Mouse (Mus musculus): ENCODE measurements around the gene Yars2. TPM values are rescaled to one million over a fixed set of nuclear protein-coding genes. Genes with fewer than 3 reads are reported as not detected.
A peak's percentile ranks its signal among the peaks of the same experiment; 100 is the strongest.
"Not testable (repeated sequence)": the region's sequence is repeated elsewhere in the genome, so short reads cannot be mapped to it uniquely, and the experiment has no call there.

Gene Yars2
- polyA plus RNA-seq, 1 experiment, result 23.6 TPM

- Histone ChIP-seq H3K4me1 (ENCODE audit: control insufficient read depth, insufficient read depth, low read length) (no peaks in the 10 kb centered on the region), H3K27ac (ENCODE audit: insufficient read depth, low read length) (no peak overlapping the region), H3K4me3 (ENCODE audit: insufficient read depth, low read length) (no peak overlapping the region)
- TF ChIP-seq CTCF (IDR thresholded peaks at IDR 0.05; ENCODE audit: extremely low read depth, insufficient read depth, low read length) (no peak), POLR2A (IDR thresholded peaks at IDR 0.05; ENCODE audit: extremely low read depth, insufficient read depth, low read length) (no peak)
These were observed 29.0 kb upstream of the Yars2 start for GRCm38 (mm10) chr16:16273752-16274151.

- TF ChIP-seq CTCF (IDR thresholded peaks at IDR 0.05; ENCODE audit: extremely low read depth, insufficient read depth, low read length) (no peak), POLR2A (IDR thresholded peaks at IDR 0.05; ENCODE audit: extremely low read depth, insufficient read depth, low read length) (no peak)
- Histone ChIP-seq H3K4me3 (ENCODE audit: insufficient read depth, low read length) (peak overlapping the region; percentile 39), H3K27ac (ENCODE audit: insufficient read depth, low read length) (no peak overlapping the region), H3K4me1 (ENCODE audit: control insufficient read depth, insufficient read depth, low read length) (peaks cover 5% of the 10 kb centered on the region; the same call in 1 of the 2 replicates)
These were observed 518 bp downstream of the Yars2 start for GRCm38 (mm10) chr16:16303138-16303827.

GRCm38 (mm10) chr16:16303888-16304287 is 1.1 kb downstream of the Yars2 start:
- Histone ChIP-seq H3K27ac (ENCODE audit: insufficient read depth, low read length) (no peak overlapping the region), H3K4me1 (ENCODE audit: control insufficient read depth, insufficient read depth, low read length) (peaks cover 5% of the 10 kb centered on the region; the same call in 1 of the 2 replicates), H3K4me3 (ENCODE audit: insufficient read depth, low read length) (peak overlapping the region; percentile 39; the same call in 1 of the 2 replicates)
- TF ChIP-seq CTCF (IDR thresholded peaks at IDR 0.05; ENCODE audit: extremely low read depth, insufficient read depth, low read length), result no peak
- TF ChIP-seq POLR2A (IDR thresholded peaks at IDR 0.05; ENCODE audit: extremely low read depth, insufficient read depth, low read length), result no peak

GRCm38 (mm10) chr16:16311319-16311718 is 8.6 kb downstream of the Yars2 start:
- no peak for TF ChIP-seq CTCF (IDR thresholded peaks at IDR 0.05; ENCODE audit: extremely low read depth, insufficient read depth, low read length)
- no peak for TF ChIP-seq POLR2A (IDR thresholded peaks at IDR 0.05; ENCODE audit: extremely low read depth, insufficient read depth, low read length)
- no peak overlapping the region for H3K4me3 ChIP-seq (ENCODE audit: insufficient read depth, low read length)
- no peaks in the 10 kb centered on the region for H3K4me1 ChIP-seq (ENCODE audit: control insufficient read depth, insufficient read depth, low read length)
- no peak overlapping the region for H3K27ac ChIP-seq (ENCODE audit: insufficient read depth, low read length)

- Histone ChIP-seq H3K4me1 (ENCODE audit: control insufficient read depth, insufficient read depth, low read length) (no peaks in the 10 kb centered on the region), H3K4me3 (ENCODE audit: insufficient read depth, low read length) (no peak overlapping the region), H3K27ac (ENCODE audit: insufficient read depth, low read length) (no peak overlapping the region)
- TF ChIP-seq POLR2A (IDR thresholded peaks at IDR 0.05; ENCODE audit: extremely low read depth, insufficient read depth, low read length), result no peak
- no peak for TF ChIP-seq CTCF (IDR thresholded peaks at IDR 0.05; ENCODE audit: extremely low read depth, insufficient read depth, low read length)
These were observed 23.1 kb downstream of the Yars2 start for GRCm38 (mm10) chr16:16325775-16326336.

- Histone ChIP-seq H3K4me3 (ENCODE audit: insufficient read depth, low read length) (no peak overlapping the region), H3K4me1 (ENCODE audit: control insufficient read depth, insufficient read depth, low read length) (no peaks in the 10 kb centered on the region), H3K27ac (ENCODE audit: insufficient read depth, low read length) (no peak overlapping the region)
- no peak for TF ChIP-seq CTCF (IDR thresholded peaks at IDR 0.05; ENCODE audit: extremely low read depth, insufficient read depth, low read length)
- no peak for TF ChIP-seq POLR2A (IDR thresholded peaks at IDR 0.05; ENCODE audit: extremely low read depth, insufficient read depth, low read length)
These were observed 43.7 kb downstream of the Yars2 start for GRCm38 (mm10) chr16:16346420-16346819.

GRCm38 (mm10) chr16:16357908-16358307 is 55.1 kb downstream of the Yars2 start:
- no peaks in the 10 kb centered on the region; the same call in 1 of the 2 replicates for H3K4me1 ChIP-seq (ENCODE audit: control insufficient read depth, insufficient read depth, low read length)
- H3K4me3 ChIP-seq (ENCODE audit: insufficient read depth, low read length), result peak overlapping the region; percentile 84
- TF ChIP-seq POLR2A (IDR thresholded peaks at IDR 0.05; ENCODE audit: extremely low read depth, insufficient read depth, low read length), result no peak
- TF ChIP-seq CTCF (IDR thresholded peaks at IDR 0.05; ENCODE audit: extremely low read depth, insufficient read depth, low read length), result 0 out of 2 replicates have a peak, but pooled peaks have one; percentile 9
- H3K27ac ChIP-seq (ENCODE audit: insufficient read depth, low read length), result no peak overlapping the region

- Histone ChIP-seq H3K4me3 (ENCODE audit: insufficient read depth, low read length) (peak within 1 kb of the TSS; percentile 84), H3K27ac (ENCODE audit: insufficient read depth, low read length) (peak within 1 kb of the TSS; percentile 89), H3K4me1 (ENCODE audit: control insufficient read depth, insufficient read depth, low read length) (no peaks in the 10 kb centered on the region; the same call in 1 of the 2 replicates)
- TF ChIP-seq POLR2A (IDR thresholded peaks at IDR 0.05; ENCODE audit: extremely low read depth, insufficient read depth, low read length), result peak; percentile 85
- TF ChIP-seq CTCF (IDR thresholded peaks at IDR 0.05; ENCODE audit: extremely low read depth, insufficient read depth, low read length), result no peak
These were observed 55.8 kb downstream of the Yars2 start, which contains the start of gene Dnm1l for GRCm38 (mm10) chr16:16358481-16359100. Gene Dnm1l (minus strand): TSS chr16:16358959.

- H3K4me1 ChIP-seq (ENCODE audit: control insufficient read depth, insufficient read depth, low read length); H3K27ac ChIP-seq (ENCODE audit: insufficient read depth, low read length): not testable (repeated sequence)
- H3K4me3 ChIP-seq (ENCODE audit: insufficient read depth, low read length), result peak overlapping the region; percentile 84
These were observed 56.3 kb downstream of the Yars2 start for GRCm38 (mm10) chr16:16359101-16359482.

Other genes starting within 250 kb of the Yars2 start
- gene Pkp2, start 89.6 kb upstream of the Yars2 start, polyA plus RNA-seq (2012; rRNA removed), result 1.9 and 5.3 TPM in 2 replicates
- 94.8 and 100 TPM in 2 replicates for gene Dnm1l, start 56.0 kb downstream of the Yars2 start, polyA plus RNA-seq (2012; rRNA removed)

Data from cortical plate, adult 2 months (tissue).